Mouse (Mus musculus) spleen, adult 12 weeks (tissue): ENCODE results near the gene Mrpl46.

Experiments
- DNase-seq: peaks from one replicate; pipeline ENCODE4 v3.0.0; 2022; ENCODE audit warnings: low spot score

Gene Mrpl46

GRCm38 (mm10) chr7:78782639-78783581, at the start of gene Mrpl46, which contains the start of gene Mrps11:
Mrpl46 (minus strand) TSS chr7:78783531.
Mrps11 (plus strand) TSS chr7:78783119.
- peak; percentile 83 for DNase-seq

- no peak for DNase-seq
Measured at GRCm38 (mm10) chr7:78827749-78828362, 44.5 kb upstream of the Mrpl46 start.

- no peak for DNase-seq
Measured at GRCm38 (mm10) chr7:78826682-78827385, 43.5 kb upstream of the Mrpl46 start.

GRCm38 (mm10) chr7:78818336-78818735, 35.0 kb upstream of the Mrpl46 start:
- no peak for DNase-seq

GRCm38 (mm10) chr7:78814766-78815165, 31.4 kb upstream of the Mrpl46 start:
- no peak for DNase-seq

- no peak for DNase-seq
Measured at GRCm38 (mm10) chr7:78813791-78814190, 30.5 kb upstream of the Mrpl46 start.

- no peak for DNase-seq
Measured at GRCm38 (mm10) chr7:78807192-78807591, 23.9 kb upstream of the Mrpl46 start.

- DNase-seq: no peak
Measured at GRCm38 (mm10) chr7:78803841-78804240, 20.5 kb upstream of the Mrpl46 start.

- peak; percentile 20 for DNase-seq
Measured at GRCm38 (mm10) chr7:78799730-78800496, 16.6 kb upstream of the Mrpl46 start.

GRCm38 (mm10) chr7:78797843-78798455, 14.6 kb upstream of the Mrpl46 start:
- DNase-seq: no peak

- DNase-seq: no peak
Measured at GRCm38 (mm10) chr7:78796624-78797023, 13.3 kb upstream of the Mrpl46 start.

- no peak for DNase-seq
Measured at GRCm38 (mm10) chr7:78794571-78795092, 11.3 kb upstream of the Mrpl46 start.

GRCm38 (mm10) chr7:78793895-78794570, 10.7 kb upstream of the Mrpl46 start:
- DNase-seq: no peak

GRCm38 (mm10) chr7:78791359-78792222, 8.3 kb upstream of the Mrpl46 start:
- peak; percentile 45 for DNase-seq

GRCm38 (mm10) chr7:78787793-78788380, 4.6 kb upstream of the Mrpl46 start:
- no peak for DNase-seq

- no peak for DNase-seq
Measured at GRCm38 (mm10) chr7:78785906-78786305, 2.6 kb upstream of the Mrpl46 start.

GRCm38 (mm10) chr7:78778741-78779140, 4.6 kb downstream of the Mrpl46 start:
- no peak for DNase-seq

GRCm38 (mm10) chr7:78770936-78771335, 12.4 kb downstream of the Mrpl46 start:
- no peak for DNase-seq

GRCm38 (mm10) chr7:78769075-78769652, 14.2 kb downstream of the Mrpl46 start:
- DNase-seq: no peak
